Mouse (Mus musculus): Measurements from ENCODE around the gene Gkn3.

Gene Gkn3

DNA sequence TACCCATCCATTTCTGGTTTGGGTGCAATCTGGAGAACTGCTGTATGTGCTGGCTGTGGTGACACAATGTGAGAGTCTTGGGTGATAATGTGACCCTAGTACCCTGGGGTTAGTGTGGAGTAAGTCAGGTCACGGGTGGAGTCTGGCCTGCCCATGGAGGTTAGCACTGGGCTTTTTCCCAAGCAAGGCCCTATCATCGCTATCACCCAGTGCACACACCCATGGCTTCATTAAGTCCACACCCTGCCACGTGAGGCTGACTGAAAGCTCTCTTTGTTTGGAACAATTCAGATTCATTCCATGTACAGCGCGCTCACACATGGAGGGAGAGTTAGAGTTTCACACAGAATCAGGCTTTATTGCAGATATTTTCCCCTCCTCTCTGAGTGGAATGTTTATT, 34.3 kb downstream of the Gkn3 start:
- no peak for DNase-seq (ENCODE audit: low read depth, low spot score)

DNA sequence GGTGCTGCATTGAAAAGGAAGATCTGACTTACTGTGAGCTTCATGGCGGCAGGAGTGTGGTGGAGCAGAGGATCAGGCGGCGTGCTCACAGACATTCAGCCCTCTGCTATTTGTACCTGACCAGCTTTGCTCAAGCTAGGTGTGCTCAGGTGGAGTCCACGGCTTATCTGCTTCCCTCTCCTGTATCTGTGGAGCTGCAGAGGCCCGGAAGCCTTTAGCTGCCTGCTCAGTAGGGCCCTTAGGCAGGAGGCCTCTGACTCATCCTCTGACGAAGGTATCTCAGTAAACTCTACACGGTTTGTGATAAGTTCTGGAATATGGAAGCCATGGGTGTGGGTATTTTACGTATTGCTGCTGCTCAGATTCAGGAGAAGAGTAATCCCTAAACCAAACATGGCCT, 37.9 kb downstream of the Gkn3 start, which contains the start of gene Gkn1:
Gkn1 (minus strand) TSS at position 114 of the 400 bp plus-strand sequence.
- DNase-seq (ENCODE audit: low read depth, low spot score): no peak

DNA sequence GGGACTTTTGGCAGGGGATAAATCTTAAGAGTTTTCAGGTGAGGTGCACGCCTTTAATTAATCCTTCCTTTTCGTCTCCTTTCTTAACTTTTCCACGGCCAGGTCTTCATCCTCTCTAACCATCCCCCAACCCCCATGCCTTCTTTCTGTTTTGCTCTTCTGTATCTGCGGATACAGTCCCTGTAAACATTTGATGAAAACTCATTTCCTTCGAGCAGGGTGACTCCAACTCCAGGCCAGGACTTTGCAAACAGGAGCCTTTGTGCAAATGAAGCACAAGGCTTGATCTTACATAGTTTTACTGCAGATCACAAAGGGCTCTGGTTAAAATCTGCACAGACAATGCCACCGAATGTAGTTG, 52.8 kb downstream of the Gkn3 start:
- DNase-seq (ENCODE audit: low read depth, low spot score): no peak

DNA sequence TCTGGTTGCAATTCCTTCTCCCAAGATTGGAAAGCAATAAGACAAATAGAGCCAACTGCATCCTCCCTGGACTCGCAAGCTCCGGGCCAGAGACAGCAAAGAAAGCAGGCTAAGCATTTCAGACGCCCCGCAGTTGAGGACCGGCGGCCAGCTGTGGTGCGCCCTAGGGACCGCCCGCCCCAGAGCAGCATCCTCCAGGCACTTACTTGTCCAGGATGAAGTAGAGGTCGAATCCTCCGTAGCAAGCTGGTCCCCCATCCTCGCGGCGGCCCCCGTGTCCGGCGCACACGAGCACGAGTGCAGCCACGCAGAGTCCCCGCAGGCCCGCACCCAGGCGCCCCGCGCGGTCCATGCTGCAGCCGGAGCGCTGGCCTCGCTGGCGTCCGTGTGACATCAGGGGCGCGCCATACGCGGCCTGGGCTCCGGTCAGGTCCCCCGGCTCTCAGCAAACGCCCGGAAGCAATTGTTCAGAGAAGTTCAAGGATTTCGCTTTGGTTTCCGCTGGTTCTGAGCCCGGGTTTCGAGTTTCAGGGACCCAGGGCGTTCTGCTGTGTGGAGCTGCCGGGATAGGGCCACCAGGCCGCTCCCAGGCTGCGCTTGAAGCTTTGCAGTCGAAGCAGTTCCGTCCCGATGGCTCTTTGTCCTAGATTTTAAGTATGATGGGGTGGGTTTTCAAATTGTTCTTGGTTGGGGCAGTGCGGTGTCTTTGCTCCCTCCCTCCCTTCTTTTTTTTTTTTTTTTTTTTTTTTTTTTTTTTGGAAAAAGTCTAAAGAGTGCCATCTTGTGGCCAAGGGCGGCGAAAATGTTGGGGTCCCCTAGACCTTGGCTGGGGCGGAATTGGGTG, 53.4 kb downstream of the Gkn3 start, which contains the start of gene Antxr1:
Antxr1 (minus strand) TSS at position 731 of the 844 bp plus-strand sequence.
- peak; percentile 68 for DNase-seq (ENCODE audit: low read depth, low spot score)

DNA sequence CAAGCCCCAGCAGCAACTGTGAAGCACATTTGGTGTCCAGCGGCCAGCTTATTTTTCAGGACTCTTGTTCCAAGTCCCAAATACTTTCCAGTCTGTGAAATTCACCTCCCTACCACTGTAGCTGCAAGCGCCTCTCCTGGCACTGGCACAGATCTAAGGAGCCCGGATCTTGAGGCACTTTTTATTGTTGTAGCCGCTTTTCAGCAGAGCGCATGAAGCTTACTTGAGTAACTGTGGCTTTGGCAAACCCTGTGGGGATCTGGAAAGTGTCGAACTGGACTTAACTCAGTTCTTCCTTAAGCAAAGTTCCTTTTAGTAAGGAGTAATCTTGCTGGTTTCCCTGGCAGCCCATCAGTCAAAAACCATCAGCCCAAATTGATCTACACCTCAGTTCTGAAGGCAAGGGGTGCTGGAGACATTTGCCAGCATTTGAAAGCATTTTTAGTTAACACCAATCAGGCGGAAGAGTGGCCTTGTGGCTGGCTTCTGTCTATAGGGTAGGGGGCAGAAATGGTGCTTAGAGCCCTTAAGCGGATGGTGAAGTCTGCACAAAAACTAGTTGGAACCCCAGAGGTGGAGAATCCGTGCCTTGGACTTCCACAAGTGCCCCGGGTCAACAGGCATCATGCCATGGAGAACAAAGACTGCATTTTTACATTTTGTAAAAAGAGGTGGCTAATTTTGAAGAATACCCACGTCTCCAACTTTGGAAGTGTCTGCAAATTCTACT, 54.2 kb downstream of the Gkn3 start:
- peak; percentile 45 for DNase-seq (ENCODE audit: low read depth, low spot score)

Data from mesoderm, embryonic 11.5 days (tissue).